Mouse (Mus musculus) heart, adult 2 months (tissue): ENCODE data around the gene Vmn1r189. TPM values are rescaled to one million over a fixed set of nuclear protein-coding genes. Genes with fewer than 3 reads are reported as not detected.
"Not testable (repeated sequence)": the region's sequence is repeated elsewhere in the genome, so short reads cannot be mapped to it uniquely, and the experiment has no call there.

Source experiments
- DNase-seq, 2 experiments: peaks; one replicate each; pipeline ENCODE4 v3.0.0; 2021
- H3K27ac ChIP-seq: fragments of 200-600 bp; 2 replicates; pipeline ENCODE4 v1.8.1; 2022
- H3K27me3 ChIP-seq: fragments of 200-500 bp; 2 replicates; pipeline ENCODE4 v1.6.1; 2012; ENCODE audit warnings: mild to moderate bottlenecking, low read length, inconsistent platforms, mixed read lengths; ENCODE audit not compliant: control insufficient read depth, insufficient read depth
- H3K36me3 ChIP-seq: fragments of 200-500 bp; 2 replicates; pipeline ENCODE4 v1.6.1; 2012; ENCODE audit warnings: low read length, inconsistent platforms; ENCODE audit not compliant: control insufficient read depth, insufficient read depth
- H3K4me1 ChIP-seq: fragments of 200-500 bp; 2 replicates; pipeline ENCODE4 v1.6.1; 2011; ENCODE audit warnings: low read length; ENCODE audit not compliant: control insufficient read depth, insufficient read depth
- H3K4me3 ChIP-seq: fragments of 200-600 bp; 2 replicates; pipeline ENCODE4 v1.8.1; 2022
- H3K79me2 ChIP-seq: fragments of 200-500 bp; replicated peaks from 2 replicates; pipeline ENCODE4 v1.6.1; 2012; ENCODE audit warnings: mild to moderate bottlenecking, inconsistent platforms, low read length, moderate library complexity, mixed read lengths; ENCODE audit not compliant: control insufficient read depth, insufficient read depth
- H3K9ac ChIP-seq: fragments of 200-500 bp; 2 replicates; pipeline ENCODE4 v1.6.1; 2012; ENCODE audit warnings: low read depth, mild to moderate bottlenecking, control low read depth, inconsistent platforms, low read length, mixed read lengths
- CTCF ChIP-seq: fragments of 200-600 bp; IDR thresholded peaks from 2 replicates; pipeline ENCODE4 v1.8.1; 2022; ENCODE audit warnings: antibody characterized with exemption, mild to moderate bottlenecking, moderate library complexity
- EP300 ChIP-seq: fragments of 200-500 bp; IDR thresholded peaks from 2 replicates; pipeline ENCODE4 v1.6.1; 2011; ENCODE audit warnings: low read depth, low read length, control low read depth; ENCODE audit not compliant: insufficient read depth
- POLR2A ChIP-seq: fragments of 200-500 bp; IDR thresholded peaks from 2 replicates; pipeline ENCODE4 v1.6.1; 2011; ENCODE audit warnings: mild to moderate bottlenecking, low read depth, low read length, control low read depth; ENCODE audit not compliant: insufficient read depth
- WGBS: fragments of 180-500 bp; shearing (Covaris S2); methylation state at CpG from one replicate; pipeline ENCODE4 v1.1.7; 2018; 5-methylcytosine and 5-hydroxymethylcytosine counted together
- intact Hi-C: fragments of 180-260 bp; cut with DNase I; formaldehyde crosslinking; loops from one replicate; pipeline ENCODE4 v1.15.1; 2025
- long read RNA-seq: library from polyadenylated mRNA; stranded (forward); transcript quantifications from one replicate; pipeline ENCODE4 v2.0.0, GENCODE M21; 2021
- polyA plus RNA-seq: library from polyadenylated mRNA; depleted of rRNA; stranded (reverse); fragments of >200 nt; gene quantifications from 2 replicates; pipeline ENCODE4 v1.2.3, GENCODE M21; 2012; rRNA removed
- total RNA-seq, 2 experiments: library from RNA; stranded (reverse); gene quantifications; 2 replicates each; pipeline ENCODE4 v1.2.3; 2021

The Vmn1r189 gene
- total RNA-seq (not detected), polyA plus RNA-seq (not detected in 2 replicates)
- long read RNA-seq: 0 reads

GRCm38 (mm10) chr13:22105724-22106123, at the start of gene Vmn1r189:
Gene Vmn1r189 (minus strand): TSS chr13:22105824.
- WGBS: 63% methylated on average over 2 of the region's 2 CpGs
- not testable (repeated sequence) for H3K4me3 ChIP-seq

DNA sequence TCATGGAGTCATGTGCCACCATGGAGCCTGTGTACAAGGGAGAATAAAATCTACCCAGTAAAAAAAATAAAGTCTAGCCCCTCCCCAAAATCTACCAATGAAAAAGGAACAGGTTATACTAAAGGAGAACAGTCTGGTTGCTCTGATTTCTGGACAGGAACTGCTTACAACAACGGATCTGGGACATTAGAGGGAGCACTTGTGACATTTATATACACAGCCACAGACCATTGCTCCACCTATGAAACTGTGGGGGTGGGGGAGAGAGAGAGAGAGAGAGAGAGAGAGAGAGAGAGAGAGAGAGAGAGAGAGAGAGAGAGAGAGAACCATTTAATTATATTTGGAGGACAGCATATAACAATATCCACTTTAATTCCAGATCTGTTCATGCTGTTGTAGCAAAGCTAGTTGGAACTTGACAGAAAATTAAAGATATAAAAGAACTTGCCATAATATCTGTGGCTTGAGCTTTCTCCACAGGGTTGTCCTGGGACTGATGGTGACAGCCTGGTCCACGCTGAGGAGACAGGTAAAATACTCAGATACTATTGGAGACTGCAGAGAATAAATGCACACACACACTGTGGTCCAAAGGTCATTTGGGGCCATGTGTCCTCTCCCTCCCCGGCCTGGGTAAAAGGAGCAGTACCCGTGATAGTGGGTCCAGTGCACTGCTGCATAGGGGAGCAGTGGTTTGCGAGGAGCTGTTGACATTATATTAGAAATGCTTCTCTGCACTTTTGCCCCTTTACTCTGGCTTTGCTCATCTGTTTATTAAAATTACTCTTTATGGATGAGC, 31.1 kb upstream of the Vmn1r189 start:
- WGBS: 47% methylated on average over 5 of the region's 5 CpGs
- H3K79me2 ChIP-seq, H3K27ac ChIP-seq, H3K4me3 ChIP-seq, H3K27me3 ChIP-seq, H3K36me3 ChIP-seq, DNase-seq, intact Hi-C loops, H3K9ac ChIP-seq, H3K4me1 ChIP-seq: not testable (repeated sequence)

More at GRCm38 (mm10) chr13:22105724-22106123, at the start of gene Vmn1r189:
- intact Hi-C loops, H3K79me2 ChIP-seq, DNase-seq, H3K36me3 ChIP-seq, H3K9ac ChIP-seq, H3K27ac ChIP-seq, H3K27me3 ChIP-seq, H3K4me1 ChIP-seq: not testable (repeated sequence)

DNA sequence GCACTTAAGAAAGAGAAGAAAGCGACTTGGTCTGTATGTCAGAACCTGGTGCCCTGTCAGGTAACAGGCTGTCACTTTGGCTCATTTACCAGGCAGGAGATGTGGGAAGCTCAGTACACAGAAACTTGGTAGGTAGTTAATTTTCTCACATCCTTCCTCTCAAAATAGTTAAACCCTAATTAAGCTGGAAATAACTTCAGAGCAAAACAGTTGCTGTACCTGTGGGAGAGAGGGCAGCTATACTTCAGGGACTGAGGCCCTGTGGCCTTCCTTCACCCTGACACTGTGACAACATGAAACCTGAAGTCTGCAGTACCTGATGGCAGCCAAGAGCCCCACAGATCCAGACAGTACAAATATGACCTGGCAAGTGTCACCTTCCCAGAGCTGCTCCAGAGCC, 21.5 kb downstream of the Vmn1r189 start, which contains the start of gene Vmn1r188:
Vmn1r188 (plus strand) TSS at position 301 of the 400 bp plus-strand sequence.
- 78% methylated on average over 1 of the region's 1 CpGs for WGBS
- H3K36me3 ChIP-seq, H3K27ac ChIP-seq, H3K27me3 ChIP-seq, H3K4me3 ChIP-seq, H3K4me1 ChIP-seq, intact Hi-C loops, DNase-seq, H3K79me2 ChIP-seq, H3K9ac ChIP-seq: not testable (repeated sequence)

GRCm38 (mm10) chr13:22063468-22063867, 42.2 kb downstream of the Vmn1r189 start:
- Histone ChIP-seq H3K36me3 (no peaks in the 10 kb centered on the region), H3K9ac (no peak overlapping the region), H3K79me2 (no peaks in the 10 kb centered on the region), H3K4me1 (no peaks in the 10 kb centered on the region), H3K4me3 (no peak overlapping the region), H3K27me3 (no peaks in the 10 kb centered on the region), H3K27ac (no peak overlapping the region)
- intact Hi-C loops: no loop called here
- no peak for DNase-seq
- TF ChIP-seq POLR2A (no peak), CTCF (no peak), EP300 (no peak)
- WGBS: 36% methylated on average over 1 of the region's 1 CpGs

DNA sequence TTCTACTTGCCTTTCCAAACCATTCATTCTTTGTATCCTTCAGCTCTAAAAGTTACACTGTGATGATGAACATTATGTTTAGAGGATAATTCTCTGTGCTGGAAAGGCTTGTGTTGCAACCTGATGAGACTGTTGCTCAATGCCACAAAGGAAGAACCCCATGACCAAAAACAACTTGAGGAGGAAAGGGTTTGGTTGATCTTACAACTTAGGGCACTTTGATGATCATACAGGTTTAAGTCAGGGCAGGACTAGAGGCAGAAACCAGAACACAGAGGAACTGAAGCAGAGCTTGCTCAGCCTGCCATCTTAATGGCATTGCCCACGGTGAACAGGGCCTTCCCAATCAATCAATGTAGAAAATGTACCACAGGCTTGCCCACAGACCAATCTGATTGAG, 44.2 kb downstream of the Vmn1r189 start:
- H3K27me3 ChIP-seq: no peaks in the 10 kb centered on the region
- intact Hi-C loops: no loop called here
- DNase-seq: no peak
- no peaks in the 10 kb centered on the region for H3K36me3 ChIP-seq
- TF ChIP-seq POLR2A: no peak
- TF ChIP-seq CTCF: no peak
- no peak for TF ChIP-seq EP300
- H3K79me2 ChIP-seq: no peaks in the 10 kb centered on the region
- no peak overlapping the region for H3K9ac ChIP-seq
- H3K4me3 ChIP-seq: no peak overlapping the region
- H3K4me1 ChIP-seq: no peaks in the 10 kb centered on the region
- H3K27ac ChIP-seq: no peak overlapping the region
- WGBS: 63% methylated on average over 1 of the region's 1 CpGs

- Histone ChIP-seq H3K4me3 (no peak overlapping the region), H3K27me3 (no peaks in the 10 kb centered on the region), H3K36me3 (no peaks in the 10 kb centered on the region), H3K79me2 (no peaks in the 10 kb centered on the region), H3K27ac (no peak overlapping the region), H3K9ac (no peak overlapping the region), H3K4me1 (peaks cover 2% of the 10 kb centered on the region; the same call in 1 of the 2 replicates)
- 88% methylated on average over 1 of the region's 1 CpGs for WGBS
- TF ChIP-seq CTCF (no peak), POLR2A (no peak), EP300 (no peak)
- no peak for DNase-seq
- intact Hi-C loops: no loop called here
Measured at GRCm38 (mm10) chr13:22053754-22054153, 51.9 kb downstream of the Vmn1r189 start.
